Mouse (Mus musculus) Patski (cell line): ENCODE results near the gene Itga4. TPM values are rescaled to one million over a fixed set of nuclear protein-coding genes. Genes with fewer than 3 reads are reported as not detected.

Experiments
- ATAC-seq: fragments of 100-300 bp; one replicate; pipeline ENCODE4 v1.8.0; 2021
- CTCF ChIA-PET: fragments of 350-600 bp; sonication (Branson Sonifier 250); formaldehyde crosslinking; loops from one replicate; lab custom pipeline; 2022; ENCODE audit warnings: inconsistent platforms; lab: Charles Lee
- POLR2A ChIA-PET: fragments of 350-600 bp; sonication (Branson Sonifier 250); formaldehyde crosslinking; loops from one replicate; lab custom pipeline; 2022; ENCODE audit warnings: antibody characterized with exemption, inconsistent platforms; lab: Charles Lee
- DNase-seq: peaks from one replicate; pipeline ENCODE4 v3.0.0-alpha.2; 2011; ENCODE audit warnings: low read depth, low spot score
- H3K27me3 ChIP-seq: fragments of 371-371 bp; one replicate; pipeline ENCODE4 v1.5.1; 2021
- CTCF ChIP-seq: fragments of 100-300 bp; IDR thresholded peaks from one replicate; pipeline ENCODE4 v1.5.1; 2021
- in situ Hi-C: fragments of 300-500 bp; cut with MboI; formaldehyde crosslinking; loops from 3 replicates; pipeline ENCODE4 v1.11.1; 2018; ENCODE audit warnings: low pct_unique_long_range_greater_than_20kb, mixed read lengths
- polyA plus RNA-seq: library from polyadenylated mRNA; unstranded; gene quantifications from one replicate; pipeline ENCODE4 v1.2.3, GENCODE M21; 2021

Gene Itga4
- polyA plus RNA-seq, 1 experiment from 2014 or later = 0.04 TPM

DNA sequence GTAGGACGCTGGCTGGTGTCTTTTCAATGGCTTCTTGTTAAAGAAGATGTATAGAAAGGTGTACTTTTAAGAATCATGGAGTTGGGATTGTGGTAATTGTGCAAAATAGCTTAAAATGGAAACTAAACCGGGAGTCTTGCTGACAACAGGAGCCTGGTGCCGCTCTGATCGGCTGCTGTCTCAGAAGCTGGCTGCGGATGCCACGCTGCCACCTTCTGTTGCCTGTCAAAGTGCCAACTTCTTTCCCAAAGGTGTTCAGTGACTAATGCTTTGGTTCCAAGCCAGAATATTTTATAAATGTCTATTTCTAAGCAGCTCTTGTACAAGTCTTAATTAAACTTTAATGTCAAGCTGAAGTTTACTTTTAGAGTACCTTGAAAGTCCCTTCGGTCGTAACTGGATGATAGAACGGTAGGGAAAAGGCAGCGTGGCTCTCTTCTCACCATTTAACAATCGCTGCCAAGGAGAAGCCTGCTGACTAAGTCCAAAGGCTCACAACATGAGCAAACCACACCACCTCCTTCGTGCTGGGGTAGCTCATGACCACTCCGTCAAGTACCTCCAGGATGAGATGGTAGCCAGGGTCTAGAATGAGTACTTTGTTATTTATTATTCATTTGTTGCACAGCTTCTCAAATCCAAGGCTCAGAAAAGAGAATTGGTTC is 54.4 kb downstream of the Itga4 start:
- H3K27me3 ChIP-seq = no peaks in the 10 kb centered on the region
- no peak for TF ChIP-seq CTCF
- ATAC-seq (no peak), DNase-seq (no peak)
- in situ Hi-C loops = no loop called here
- POLR2A ChIA-PET = interaction anchor here (0.5 kb wide), 1 partner anchor 483 kb away, joined by 3 read pairs; no protein-coding TSS in a partner anchor
- CTCF ChIA-PET = no interaction called here

- ChIA-PET CTCF (no interaction called here), POLR2A (no interaction called here)
- no peaks in the 10 kb centered on the region for H3K27me3 ChIP-seq
- DNase-seq (no peak), ATAC-seq (no peak)
- in situ Hi-C loops = no loop called here
- no peak for TF ChIP-seq CTCF
Measured at GRCm38 (mm10) chr2:79312499-79312898, 57.3 kb downstream of the Itga4 start.

DNA sequence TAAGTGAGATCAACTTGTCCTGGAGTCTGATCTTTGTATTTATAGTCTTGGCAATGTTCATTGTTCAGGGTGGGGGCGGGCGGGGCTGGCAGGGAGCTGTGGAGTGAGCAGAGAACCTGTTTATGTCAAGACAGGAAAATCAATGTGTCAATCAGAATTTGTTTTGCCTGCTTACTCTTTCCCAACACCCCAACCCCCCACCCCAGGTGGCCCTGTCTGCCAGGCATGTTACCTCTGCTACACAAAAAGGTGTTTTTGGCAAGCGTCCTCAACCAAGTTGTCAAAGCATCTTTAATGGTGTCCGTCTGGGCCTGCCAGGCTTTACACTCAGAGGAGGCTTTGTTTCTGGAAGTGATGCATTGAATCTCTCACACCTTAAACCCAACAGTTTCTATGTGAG is 59.9 kb downstream of the Itga4 start:
- ATAC-seq (no peak), DNase-seq (no peak)
- CTCF ChIA-PET = no interaction called here
- no peak for TF ChIP-seq CTCF
- H3K27me3 ChIP-seq = no peaks in the 10 kb centered on the region
- in situ Hi-C loops = no loop called here
- POLR2A ChIA-PET = no interaction called here

GRCm38 (mm10) chr2:79316182-79316880 is 61.1 kb downstream of the Itga4 start:
- in situ Hi-C loops = no loop called here
- ChIA-PET POLR2A (no interaction called here), CTCF (no interaction called here)
- H3K27me3 ChIP-seq = no peaks in the 10 kb centered on the region
- DNase-seq (no peak), ATAC-seq (no peak)
- TF ChIP-seq CTCF = no peak

- ChIA-PET POLR2A (no interaction called here), CTCF (interaction anchor here (0.8 kb wide), 1 partner anchor 10 kb away, joined by 3 read pairs; no protein-coding TSS in a partner anchor)
- DNase-seq (no peak), ATAC-seq (no peak)
- TF ChIP-seq CTCF = no peak
- in situ Hi-C loops = no loop called here
- H3K27me3 ChIP-seq = peaks cover under 1% of the 10 kb centered on the region
Measured at GRCm38 (mm10) chr2:79328079-79328478, 72.9 kb downstream of the Itga4 start.

DNA sequence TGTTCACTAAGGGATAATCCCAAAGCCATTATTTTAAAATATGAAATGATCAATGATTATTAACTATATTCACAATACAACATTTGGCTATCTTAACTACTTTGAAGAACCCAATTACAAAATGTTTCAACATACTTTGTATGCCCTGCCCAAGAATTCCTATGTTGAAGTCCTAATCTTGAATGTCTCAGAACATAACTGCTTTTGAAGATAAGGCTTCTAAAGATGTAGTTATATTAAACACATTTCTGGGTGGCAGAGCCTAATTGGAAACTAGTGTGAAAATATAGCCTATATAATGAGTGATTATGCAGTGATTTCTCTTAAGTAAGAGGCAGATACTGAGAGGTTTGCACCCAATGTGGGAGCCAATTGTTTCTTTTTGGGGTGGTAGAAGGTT is 79.4 kb downstream of the Itga4 start:
- no peaks in the 10 kb centered on the region for H3K27me3 ChIP-seq
- no peak for ATAC-seq
- ChIA-PET POLR2A (no interaction called here), CTCF (interaction anchor here (1.3 to 1.5 kb wide), 2 partner anchors 46 to 164 kb away, joined by 3 read pairs; no protein-coding TSS in a partner anchor)
- DNase-seq = no peak
- no peak for TF ChIP-seq CTCF
- in situ Hi-C loops = no loop called here

GRCm38 (mm10) chr2:79336141-79336540 is 80.9 kb downstream of the Itga4 start:
- in situ Hi-C loops = no loop called here
- ATAC-seq (no peak), DNase-seq (no peak)
- CTCF ChIA-PET = interaction anchor here (1.1 to 1.5 kb wide), 2 partner anchors 163 to 377 kb away, joined by 3 read pairs; no protein-coding TSS in a partner anchor
- H3K27me3 ChIP-seq = no peaks in the 10 kb centered on the region
- peak; percentile 45 for TF ChIP-seq CTCF
- POLR2A ChIA-PET = no interaction called here

- in situ Hi-C loops = no loop called here
- TF ChIP-seq CTCF = no peak
- ChIA-PET CTCF (interaction anchor here (1.1 kb wide), 1 partner anchor 395 kb away, joined by 3 read pairs; no protein-coding TSS in a partner anchor), POLR2A (no interaction called here)
- peaks cover 7% of the 10 kb centered on the region for H3K27me3 ChIP-seq
- ATAC-seq (no peak), DNase-seq (no peak)
Measured at GRCm38 (mm10) chr2:79339003-79339402, 83.8 kb downstream of the Itga4 start.

- in situ Hi-C loops = no loop called here
- DNase-seq (no peak), ATAC-seq (no peak)
- H3K27me3 ChIP-seq = peaks cover 8% of the 10 kb centered on the region
- POLR2A ChIA-PET = no interaction called here
- CTCF ChIA-PET = no interaction called here
- no peak for TF ChIP-seq CTCF
Measured at GRCm38 (mm10) chr2:79343115-79343514, 87.9 kb downstream of the Itga4 start.

DNA sequence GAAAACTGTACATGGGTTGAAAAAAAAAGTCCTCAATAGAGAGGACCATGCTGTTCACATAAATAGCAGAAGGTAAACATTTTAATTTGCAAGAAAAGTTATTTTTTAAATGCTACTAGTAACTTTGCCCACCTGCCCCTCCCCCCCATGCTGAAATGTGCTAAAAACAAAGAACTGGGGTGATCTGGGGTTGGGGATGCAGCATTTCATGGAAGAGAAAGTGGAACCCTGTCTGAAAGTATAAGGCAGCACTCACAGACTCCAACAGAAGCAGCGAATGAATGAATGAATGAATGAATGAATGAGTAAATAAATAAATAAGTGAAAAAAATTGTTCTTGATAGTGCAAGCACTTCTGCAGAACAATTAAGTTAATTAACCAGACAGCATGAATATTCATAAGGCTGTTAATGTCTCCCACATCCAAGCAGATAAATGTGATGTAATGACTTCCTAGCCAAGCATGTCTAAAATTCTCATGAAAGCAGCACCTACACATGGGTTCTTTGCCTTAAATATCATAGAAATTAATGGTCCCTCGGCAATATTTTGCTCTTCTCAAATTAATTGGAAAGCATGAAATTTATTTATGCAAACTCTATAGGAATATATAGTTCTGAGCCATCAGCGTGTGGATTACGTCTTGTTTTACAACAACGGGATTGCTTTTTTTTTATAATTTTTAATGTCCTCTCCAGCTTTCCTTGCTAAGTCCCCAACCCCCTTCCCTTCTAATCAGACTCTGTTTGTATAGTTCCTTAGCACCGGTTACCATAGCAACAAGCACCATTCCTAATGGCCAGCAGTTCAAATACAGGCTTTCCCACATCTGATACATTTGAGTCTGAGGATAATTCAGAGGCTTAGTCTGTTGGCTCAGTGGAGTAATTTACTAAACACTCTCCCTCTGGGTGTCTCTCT is 96.2 kb downstream of the Itga4 start:
- no peak for TF ChIP-seq CTCF
- CTCF ChIA-PET = interaction anchor here (0.8 to 1.6 kb wide), 3 partner anchors 8 to 16 kb away, joined by 3 read pairs; no protein-coding TSS in a partner anchor
- in situ Hi-C loops = loop anchor here (25.0 kb wide), 2 partner anchors 936 to 1314 kb away; partner anchors contain the start of gene Prdx6b
- DNase-seq (no peak), ATAC-seq (no peak)
- H3K27me3 ChIP-seq = peaks cover 13% of the 10 kb centered on the region
- POLR2A ChIA-PET = interaction anchor here (0.6 kb wide), 1 partner anchor 1045 kb away, joined by 4 read pairs; no protein-coding TSS in a partner anchor
